Mouse (Mus musculus) erythroblast, embryonic 14.5 days (primary cell): ENCODE data around the gene Ghrl.

Experiments used
- GATA1 ChIP-seq: IDR thresholded peaks from 2 replicates; pipeline ENCODE4 v1.6.1; 2012; ENCODE audit warnings: low read length, inconsistent platforms, mixed read lengths
- TAL1 ChIP-seq: IDR thresholded peaks from 3 replicates; pipeline ENCODE4 v1.6.1; 2012; ENCODE audit warnings: low read length, inconsistent platforms, mixed read lengths

- TF ChIP-seq TAL1 (no peak), GATA1 (no peak)
These were observed 25.4 kb upstream of the Ghrl start for GRCm38 (mm10) chr6:113745117-113745516.
